Mouse (Mus musculus) heart, adult 8-10 months (tissue): ENCODE measurements around the gene Bank1. TPM values are rescaled to one million over a fixed set of nuclear protein-coding genes. Genes with fewer than 3 reads are reported as not detected.

Source experiments
- DNase-seq: peaks from one replicate; pipeline ENCODE4 v3.0.0; 2022; ENCODE audit warnings: low spot score
- total RNA-seq, 4 experiments: library from RNA; stranded (reverse); gene quantifications; 2 replicates each; pipeline ENCODE4 v1.2.4; 2022

Gene Bank1
- total RNA-seq, 4 experiments from 2014 or later: 0.76 to 1.5 (median 1.1) TPM

DNA sequence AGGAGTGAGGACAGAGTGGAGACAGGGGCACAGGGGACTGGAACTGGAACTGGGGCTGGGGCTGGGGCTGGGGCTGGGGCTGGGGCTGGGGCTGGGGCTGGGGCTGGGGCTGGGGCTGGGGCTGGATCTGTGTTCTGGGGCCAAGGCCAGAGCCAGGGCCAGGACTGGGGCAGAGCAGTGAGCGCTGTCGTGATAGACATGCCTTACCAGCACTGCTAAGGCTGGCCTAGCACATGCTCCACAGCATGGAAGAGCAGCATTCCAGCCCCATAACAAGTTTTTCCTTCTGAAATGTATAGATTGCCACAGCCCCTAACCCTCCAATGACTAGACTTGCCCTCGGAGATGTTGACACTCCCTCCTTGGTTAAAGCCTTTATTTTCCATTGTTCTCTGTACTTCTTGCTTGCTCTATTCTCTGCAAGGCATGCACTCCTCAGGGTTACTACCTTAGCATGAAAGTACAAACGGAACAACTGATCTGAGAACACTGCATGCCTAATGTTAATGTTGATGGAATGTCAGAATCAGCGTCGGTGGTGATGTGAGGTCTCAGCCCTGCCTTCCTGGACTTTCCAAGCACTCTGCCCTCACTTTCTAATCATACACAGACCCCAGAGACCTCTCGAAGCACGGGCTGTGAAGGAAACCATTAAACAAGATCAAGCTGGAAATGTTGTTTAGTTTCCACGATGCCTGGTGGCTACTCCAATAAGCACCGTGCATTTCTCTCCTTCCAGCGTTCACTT is 318.6 kb downstream of the Bank1 start:
- DNase-seq: no peak
